Mouse (Mus musculus) liver, embryonic 13.5 days (tissue): ENCODE measurements at regions not wholly inside any gene's neighbourhood (a gene's known extent, or its start where the extent isn't known, plus 50 kb on each side); places are given as distances from the start of the nearest gene placed in this dataset.

Experiments used
- ATAC-seq: fragments of 200-750 bp; cut with Nextera tagmentation; 2 replicates; pipeline ENCODE4 v1.8.0; 2017; ENCODE audit warnings: low read depth, mild to moderate bottlenecking, moderate number of reproducible peaks, moderate library complexity
- DNase-seq: peaks from one replicate; pipeline ENCODE4 v3.0.0; 2022
- H3K27ac ChIP-seq: fragments of 300-500 bp; sonication (generic); 2 replicates; pipeline ENCODE4 v1.5.1; 2015; ENCODE audit warnings: moderate library complexity, mild to moderate bottlenecking, inconsistent platforms
- H3K27me3 ChIP-seq: fragments of 300-500 bp; sonication (generic); 2 replicates; pipeline ENCODE4 v1.6.1; 2015; ENCODE audit warnings: mild to moderate bottlenecking, inconsistent platforms
- H3K36me3 ChIP-seq: fragments of 300-500 bp; sonication (generic); 2 replicates; pipeline ENCODE4 v1.6.1; 2015; ENCODE audit warnings: mild to moderate bottlenecking, inconsistent platforms
- H3K4me1 ChIP-seq: fragments of 300-500 bp; sonication (generic); replicated peaks from 2 replicates; pipeline ENCODE4 v1.6.1; 2015; ENCODE audit warnings: inconsistent platforms
- H3K4me2 ChIP-seq: fragments of 300-500 bp; sonication (generic); 2 replicates; pipeline ENCODE4 v1.6.1; 2015; ENCODE audit warnings: inconsistent platforms, mild to moderate bottlenecking, moderate library complexity
- H3K4me3 ChIP-seq: fragments of 300-500 bp; sonication (generic); replicated peaks from 2 replicates; pipeline ENCODE4 v1.5.1; 2015; ENCODE audit warnings: mild to moderate bottlenecking, inconsistent platforms
- H3K9ac ChIP-seq: fragments of 300-500 bp; sonication (generic); 2 replicates; pipeline ENCODE4 v1.6.1; 2015; ENCODE audit warnings: mild to moderate bottlenecking, inconsistent platforms
- H3K9me3 ChIP-seq: fragments of 300-500 bp; sonication (generic); replicated peaks from 2 replicates; pipeline ENCODE4 v1.6.1; 2016; ENCODE audit warnings: inconsistent platforms
- WGBS: fragments of 180-500 bp; shearing (Covaris S2); methylation state at CpG from one replicate; pipeline ENCODE4 v1.1.7; 2015; ENCODE audit not compliant: insufficient replicate concordance; 5-methylcytosine and 5-hydroxymethylcytosine counted together

- no peaks in the 10 kb centered on the region for H3K9me3 ChIP-seq
- H3K27ac ChIP-seq, result no peak overlapping the region
- H3K27me3 ChIP-seq, result no peaks in the 10 kb centered on the region
- DNase-seq (no peak), ATAC-seq (no peak)
- H3K4me2 ChIP-seq, result no peak overlapping the region
- H3K4me3 ChIP-seq, result no peak overlapping the region
- H3K4me1 ChIP-seq, result no peaks in the 10 kb centered on the region
- H3K9ac ChIP-seq, result no peak overlapping the region
- H3K36me3 ChIP-seq, result no peaks in the 10 kb centered on the region
- WGBS, result 63% methylated on average over 3 of the region's 3 CpGs
Measured at GRCm38 (mm10) chr8:115426543-115426942, 281.1 kb downstream of the Maf start.

GRCm38 (mm10) chr8:115425360-115425759, 282.2 kb downstream of the Maf start:
- Histone ChIP-seq H3K9me3 (no peaks in the 10 kb centered on the region), H3K9ac (no peak overlapping the region), H3K4me1 (no peaks in the 10 kb centered on the region), H3K27me3 (no peaks in the 10 kb centered on the region), H3K4me3 (no peak overlapping the region), H3K4me2 (no peak overlapping the region), H3K27ac (no peak overlapping the region), H3K36me3 (no peaks in the 10 kb centered on the region)
- DNase-seq, result no peak
- ATAC-seq, result no peak
- WGBS, result 50% methylated on average over 2 of the region's 2 CpGs

- Histone ChIP-seq H3K27ac (no peak overlapping the region), H3K4me2 (no peak overlapping the region), H3K4me1 (no peaks in the 10 kb centered on the region), H3K9ac (no peak overlapping the region), H3K36me3 (no peaks in the 10 kb centered on the region), H3K9me3 (no peaks in the 10 kb centered on the region), H3K27me3 (no peaks in the 10 kb centered on the region), H3K4me3 (no peak overlapping the region)
- no peak for DNase-seq
- no peak for ATAC-seq
- 49% methylated on average over 2 of the region's 2 CpGs for WGBS
Measured at GRCm38 (mm10) chr8:115423682-115424081, 283.9 kb downstream of the Maf start.

- Histone ChIP-seq H3K27ac (no peak overlapping the region), H3K4me2 (no peak overlapping the region), H3K36me3 (no peaks in the 10 kb centered on the region), H3K9ac (no peak overlapping the region), H3K9me3 (no peaks in the 10 kb centered on the region), H3K4me3 (no peak overlapping the region), H3K4me1 (no peaks in the 10 kb centered on the region), H3K27me3 (no peaks in the 10 kb centered on the region)
- DNase-seq, result no peak
- WGBS, result 48% methylated on average over 5 of the region's 5 CpGs
- ATAC-seq, result no peak
Measured at GRCm38 (mm10) chr8:115423056-115423455, 284.5 kb downstream of the Maf start.

GRCm38 (mm10) chr8:115420536-115420935, 287.1 kb downstream of the Maf start:
- 29% methylated on average over 3 of the region's 3 CpGs for WGBS
- Histone ChIP-seq H3K27ac (no peak overlapping the region), H3K4me2 (no peak overlapping the region), H3K4me3 (no peak overlapping the region), H3K9ac (no peak overlapping the region), H3K27me3 (no peaks in the 10 kb centered on the region), H3K36me3 (no peaks in the 10 kb centered on the region), H3K4me1 (no peaks in the 10 kb centered on the region), H3K9me3 (no peaks in the 10 kb centered on the region)
- ATAC-seq (no peak; the same call in 1 of the 2 replicates), DNase-seq (no peak)

GRCm38 (mm10) chr8:115420131-115420530, 287.5 kb downstream of the Maf start:
- Histone ChIP-seq H3K4me2 (no peak overlapping the region), H3K4me3 (no peak overlapping the region), H3K27me3 (no peaks in the 10 kb centered on the region), H3K27ac (no peak overlapping the region), H3K4me1 (no peaks in the 10 kb centered on the region), H3K9me3 (no peaks in the 10 kb centered on the region), H3K36me3 (no peaks in the 10 kb centered on the region), H3K9ac (no peak overlapping the region)
- DNase-seq, result no peak
- no peak for ATAC-seq
- 37% methylated on average over 6 of the region's 6 CpGs for WGBS

- Histone ChIP-seq H3K36me3 (no peaks in the 10 kb centered on the region), H3K27me3 (no peaks in the 10 kb centered on the region), H3K27ac (no peak overlapping the region), H3K4me3 (no peak overlapping the region), H3K4me1 (0 out of 2 replicates have a peak, but pooled peaks cover 5% of the 10 kb centered on the region), H3K4me2 (no peak overlapping the region), H3K9me3 (no peaks in the 10 kb centered on the region), H3K9ac (no peak overlapping the region)
- 58% methylated on average over 6 of the region's 6 CpGs for WGBS
- DNase-seq, result no peak
- ATAC-seq, result no peak
Measured at GRCm38 (mm10) chr8:115418056-115418455, 289.5 kb downstream of the Maf start.

GRCm38 (mm10) chr8:115414061-115414473, 293.5 kb downstream of the Maf start:
- H3K9ac ChIP-seq, result no peak overlapping the region
- H3K4me3 ChIP-seq, result no peak overlapping the region
- no peaks in the 10 kb centered on the region for H3K27me3 ChIP-seq
- no peak overlapping the region for H3K4me2 ChIP-seq
- DNase-seq (peak; percentile 4), ATAC-seq (peak; percentile 31; the same call in 1 of the 2 replicates)
- H3K9me3 ChIP-seq, result no peaks in the 10 kb centered on the region
- H3K27ac ChIP-seq, result no peak overlapping the region
- 7% methylated on average over 7 of the region's 7 CpGs for WGBS
- H3K36me3 ChIP-seq, result no peaks in the 10 kb centered on the region
- 0 out of 2 replicates have a peak, but pooled peaks cover 5% of the 10 kb centered on the region for H3K4me1 ChIP-seq

GRCm38 (mm10) chr8:115411756-115412155, 295.8 kb downstream of the Maf start:
- 0 out of 2 replicates have a peak, but pooled peaks cover 5% of the 10 kb centered on the region for H3K4me1 ChIP-seq
- no peak overlapping the region for H3K4me2 ChIP-seq
- ATAC-seq, result no peak
- no peak for DNase-seq
- no peaks in the 10 kb centered on the region for H3K9me3 ChIP-seq
- no peaks in the 10 kb centered on the region for H3K27me3 ChIP-seq
- WGBS, result 64% methylated on average over 5 of the region's 5 CpGs
- no peak overlapping the region for H3K4me3 ChIP-seq
- no peaks in the 10 kb centered on the region for H3K36me3 ChIP-seq
- H3K9ac ChIP-seq, result no peak overlapping the region
- H3K27ac ChIP-seq, result no peak overlapping the region

- Histone ChIP-seq H3K4me1 (0 out of 2 replicates have a peak, but pooled peaks cover 5% of the 10 kb centered on the region), H3K4me2 (no peak overlapping the region), H3K9ac (no peak overlapping the region), H3K4me3 (no peak overlapping the region), H3K27me3 (no peaks in the 10 kb centered on the region), H3K27ac (no peak overlapping the region), H3K36me3 (no peaks in the 10 kb centered on the region), H3K9me3 (no peaks in the 10 kb centered on the region)
- DNase-seq (no peak), ATAC-seq (no peak)
- WGBS, result 70% methylated on average over 4 of the region's 4 CpGs
Measured at GRCm38 (mm10) chr8:115411061-115411460, 296.5 kb downstream of the Maf start.

GRCm38 (mm10) chr8:115410191-115410590, 297.4 kb downstream of the Maf start:
- ATAC-seq (no peak), DNase-seq (no peak)
- Histone ChIP-seq H3K27ac (no peak overlapping the region), H3K4me2 (no peak overlapping the region), H3K9ac (no peak overlapping the region), H3K4me1 (0 out of 2 replicates have a peak, but pooled peaks cover 5% of the 10 kb centered on the region), H3K36me3 (no peaks in the 10 kb centered on the region), H3K9me3 (no peaks in the 10 kb centered on the region), H3K4me3 (no peak overlapping the region), H3K27me3 (no peaks in the 10 kb centered on the region)
- 86% methylated on average over 3 of the region's 3 CpGs for WGBS

GRCm38 (mm10) chr8:115407535-115407934, 300.1 kb downstream of the Maf start:
- H3K4me3 ChIP-seq, result no peak overlapping the region
- H3K9ac ChIP-seq, result no peak overlapping the region
- no peak overlapping the region for H3K4me2 ChIP-seq
- DNase-seq (no peak), ATAC-seq (no peak)
- no peaks in the 10 kb centered on the region for H3K9me3 ChIP-seq
- no peaks in the 10 kb centered on the region for H3K4me1 ChIP-seq
- no peaks in the 10 kb centered on the region for H3K27me3 ChIP-seq
- no peaks in the 10 kb centered on the region for H3K36me3 ChIP-seq
- 47% methylated on average over 4 of the region's 4 CpGs for WGBS
- H3K27ac ChIP-seq, result no peak overlapping the region
